ENCODE assay signal across 18 mouse cellular contexts in the genomic region with DNA sequence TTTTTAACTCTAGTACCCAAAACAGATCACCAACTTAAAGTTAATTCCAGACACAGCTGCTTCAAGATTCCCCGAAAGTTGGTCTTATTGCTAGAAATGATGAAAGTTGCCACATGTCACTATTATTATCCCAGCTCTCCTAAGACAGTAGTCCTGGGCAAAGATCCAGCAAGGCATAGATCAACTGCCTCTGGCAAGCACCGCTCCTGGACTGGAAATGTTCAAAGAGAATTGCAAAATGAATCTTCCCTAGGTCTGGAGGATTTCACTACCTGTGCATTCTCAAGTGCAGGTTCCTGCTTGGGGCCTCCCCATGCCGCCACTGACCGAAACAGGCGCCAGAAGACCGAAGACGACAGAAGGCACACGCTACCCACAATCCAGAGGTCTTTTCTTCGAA. TPM values are rescaled to one million over a fixed set of nuclear protein-coding genes. Genes with fewer than 3 reads are reported as not detected.
DNase-seq lines count a peak whose midpoint lies in the region; ATAC-seq and TF ChIP-seq lines count a peak whose summit lies in the region.
"Had no signal": no experiment of that assay in that cellular context is flagged by ENCODE, and none has a peak within 500 bp of the region (broad histone marks: within the 10 kb centered on the region; RNA-seq: fewer than 3 reads in every experiment).

No protein-coding gene starts in this region.

- H3K4me1 ChIP-seq in heart, embryonic 13.5 days: peaks cover 21% of the 10 kb centered on the region
- H3K4me1 ChIP-seq in lung, embryonic 14.5 days (ENCODE audit: insufficient read depth): no peaks in the 10 kb centered on the region
- H3K4me1 ChIP-seq in hindbrain, embryonic 11.5 days (replicated peaks; ENCODE audit: control insufficient read depth, insufficient read depth, low read length): no peaks in the 10 kb centered on the region
- H3K4me1 ChIP-seq: hindbrain, embryonic 13.5 days; liver, embryonic 15.5 days; midbrain, embryonic 10.5 days; stomach, embryonic 15.5 days had no signal

- no peak overlapping the region for H3K4me3 ChIP-seq in heart, embryonic 13.5 days
- no peak overlapping the region for H3K4me3 ChIP-seq in lung, embryonic 14.5 days (ENCODE audit: low read depth, low read length)
- no peak overlapping the region for H3K4me3 ChIP-seq in hindbrain, embryonic 11.5 days (ENCODE audit: low read depth, low read length)
- H3K4me3 ChIP-seq: hindbrain, embryonic 13.5 days; liver, embryonic 15.5 days; midbrain, embryonic 10.5 days; stomach, embryonic 15.5 days had no signal

- no peak overlapping the region for H3K9ac ChIP-seq in heart, embryonic 13.5 days
- no peak overlapping the region for H3K9ac ChIP-seq in lung, embryonic 14.5 days
- H3K9ac ChIP-seq in hindbrain, embryonic 11.5 days (ENCODE audit: low read depth, low read length): no peak overlapping the region
- H3K9ac ChIP-seq: hindbrain, embryonic 13.5 days; liver, embryonic 15.5 days; stomach, embryonic 15.5 days had no signal

- no peaks in the 10 kb centered on the region for H3K36me3 ChIP-seq in heart, embryonic 13.5 days
- H3K36me3 ChIP-seq in lung, embryonic 14.5 days (ENCODE audit: insufficient read depth): no peaks in the 10 kb centered on the region
- H3K36me3 ChIP-seq in hindbrain, embryonic 11.5 days (ENCODE audit: control insufficient read depth, insufficient read depth, low read length): no peaks in the 10 kb centered on the region
- H3K36me3 ChIP-seq: hindbrain, embryonic 13.5 days; liver, embryonic 15.5 days; midbrain, embryonic 10.5 days; stomach, embryonic 15.5 days had no signal

- ATAC-seq in heart, embryonic 13.5 days (ENCODE audit: extremely low read depth, insufficient number of reproducible peaks, low FRiP score, low TSS enrichment): no peak
- ATAC-seq in lung, embryonic 14.5 days (ENCODE audit: insufficient read depth): no peak
- no peak for ATAC-seq in hindbrain, embryonic 11.5 days (ENCODE audit: low FRiP score)

- H3K9me3 ChIP-seq in heart, embryonic 13.5 days: no peaks in the 10 kb centered on the region
- no peaks in the 10 kb centered on the region for H3K9me3 ChIP-seq in lung, embryonic 14.5 days (ENCODE audit: low read depth, low read length)
- no peaks in the 10 kb centered on the region for H3K9me3 ChIP-seq in hindbrain, embryonic 11.5 days (ENCODE audit: control insufficient read depth, low read length)
- H3K9me3 ChIP-seq: hindbrain, embryonic 13.5 days; liver, embryonic 15.5 days; midbrain, embryonic 10.5 days; stomach, embryonic 15.5 days had no signal

- DNase-seq in heart, adult 9 months (ENCODE audit: low spot score in 2 of 2): no peak
- DNase-seq in lung, embryonic 14.5 days: peak; percentile 51
- no peak for DNase-seq in lung, postnatal 14 days
- peak; percentile 53 to 67 for DNase-seq in adrenal gland, postnatal 36 days
- DNase-seq in skeletal muscle tissue, adult 2 months (ENCODE audit: low read depth, low spot score): peak; percentile 73
- no peak for DNase-seq in hindbrain, embryonic 11.5 days (ENCODE audit: low spot score)
- DNase-seq: cerebellum, adult 11 months; kidney, adult 18-20 months; layer of hippocampus, adult 9-11 months; thymus, postnatal 36 days had no signal

- H3K4me2 ChIP-seq in heart, embryonic 13.5 days: no peak overlapping the region
- H3K4me2 ChIP-seq in lung, embryonic 14.5 days: no peak overlapping the region
- no peak overlapping the region for H3K4me2 ChIP-seq in hindbrain, embryonic 11.5 days (replicated peaks; ENCODE audit: low read depth, low read length)
- H3K4me2 ChIP-seq: hindbrain, embryonic 13.5 days; liver, embryonic 15.5 days; stomach, embryonic 15.5 days had no signal

- no peak for TF ChIP-seq CTCF in lung, embryonic 14.5 days (IDR thresholded peaks at IDR 0.05; ENCODE audit: low read depth)

- peak overlapping the region; percentile 52 for H3K27ac ChIP-seq in heart, embryonic 13.5 days (replicated peaks)
- H3K27ac ChIP-seq in lung, embryonic 14.5 days (ENCODE audit: low read depth): no peak overlapping the region
- H3K27ac ChIP-seq in hindbrain, embryonic 11.5 days (ENCODE audit: low read depth, low read length): no peak overlapping the region
- H3K27ac ChIP-seq: hindbrain, embryonic 13.5 days; liver, embryonic 15.5 days; midbrain, embryonic 10.5 days; stomach, embryonic 15.5 days had no signal

- no peaks in the 10 kb centered on the region for H3K27me3 ChIP-seq in heart, embryonic 13.5 days (replicated peaks)
- H3K27me3 ChIP-seq in lung, embryonic 14.5 days (ENCODE audit: insufficient read depth, low read length): no peaks in the 10 kb centered on the region
- no peaks in the 10 kb centered on the region for H3K27me3 ChIP-seq in hindbrain, embryonic 11.5 days (ENCODE audit: control insufficient read depth, insufficient read depth, low read length)
- H3K27me3 ChIP-seq: CH12.LX; hindbrain, embryonic 13.5 days; liver, embryonic 15.5 days; stomach, embryonic 15.5 days had no signal

- 80% methylated on average over 9 of the region's 9 CpGs for WGBS in heart, embryonic 13.5 days
- WGBS in lung, embryonic 14.5 days: 78% methylated on average over 9 of the region's 9 CpGs
- 96% methylated on average over 9 of the region's 9 CpGs for whole genome bisulfite sequencing in hindbrain, embryonic 11.5 days

RNA-seq across cellular contexts. Expression of gene Mylk4, which starts 7.9 kb away (rescaled TPM):
- 0.28 and 0.45 TPM in 2 replicates for polyA plus RNA-seq in heart, embryonic 13.5 days (2015; fragmentation: Nextera tagmentation; extraction: Ambion mirVana)
- 0.09 TPM in 1 of 2 replicates, not detected in the other for polyA plus RNA-seq in lung, embryonic 14.5 days (2014; fragmentation: Nextera tagmentation; extraction: Ambion mirVana)
- not detected for total RNA-seq in adrenal gland, postnatal 36 days (2021)
- 0.40 and 0.53 TPM in 2 replicates for polyA plus RNA-seq in hindbrain, embryonic 11.5 days (2014; fragmentation: Nextera tagmentation; extraction: Ambion mirVana)
- total RNA-seq: CH12.LX had no signal
- polyA plus RNA-seq: midbrain, embryonic 10.5 days; small intestine, adult 2 months had no signal

RNA-seq across cellular contexts. Expression of gene Wrnip1, which starts 25.9 kb away (rescaled TPM):
- polyA plus RNA-seq in heart, embryonic 13.5 days (2015; fragmentation: Nextera tagmentation; extraction: Ambion mirVana): 19.1 and 19.4 TPM in 2 replicates
- 20.3 and 22.4 TPM in 2 replicates for polyA plus RNA-seq in lung, embryonic 14.5 days (2014; fragmentation: Nextera tagmentation; extraction: Ambion mirVana)
- 10 to 100 TPM; 37.0 to 48.8 TPM for total RNA-seq in adrenal gland, postnatal 36 days (2021)
- polyA plus RNA-seq in hindbrain, embryonic 11.5 days (2014; fragmentation: Nextera tagmentation; extraction: Ambion mirVana): 14.4 and 18.0 TPM in 2 replicates

RNA-seq across cellular contexts. Expression of gene D930007J09Rik, which starts 26.8 kb away (rescaled TPM):
- not detected in 2 replicates for polyA plus RNA-seq in heart, embryonic 13.5 days (2015; fragmentation: Nextera tagmentation; extraction: Ambion mirVana)
- polyA plus RNA-seq in lung, embryonic 14.5 days (2014; fragmentation: Nextera tagmentation; extraction: Ambion mirVana): not detected in 2 replicates
- not detected for total RNA-seq in adrenal gland, postnatal 36 days (2021)
- polyA plus RNA-seq in hindbrain, embryonic 11.5 days (2014; fragmentation: Nextera tagmentation; extraction: Ambion mirVana): not detected in 2 replicates
- total RNA-seq: adrenal gland, adult 18-20 months had no signal
- polyA plus RNA-seq: hindbrain, embryonic 13.5 days; liver, embryonic 15.5 days; midbrain, embryonic 10.5 days; small intestine, adult 2 months; stomach, embryonic 15.5 days had no signal

Comparison
In these comparisons a context has a peak if more than half of its experiments do, and no peak if none do; other contexts are left out.
1. DNase-seq: peak in lung, embryonic 14.5 days (single experiment), adrenal gland, postnatal 36 days (2 of 2) and skeletal muscle tissue, adult 2 months (single experiment); none in heart, adult 9 months (0 of 2), lung, postnatal 14 days (single experiment) and hindbrain, embryonic 11.5 days (single experiment).